Mouse (Mus musculus) heart, adult 2 months (tissue): ENCODE results near the gene Gm9821. TPM values are rescaled to one million over a fixed set of nuclear protein-coding genes. Genes with fewer than 3 reads are reported as not detected.

Experiments used
- DNase-seq, 2 experiments: peaks; one replicate each; pipeline ENCODE4 v3.0.0; 2021
- H3K27ac ChIP-seq: fragments of 200-600 bp; 2 replicates; pipeline ENCODE4 v1.8.1; 2022
- H3K27me3 ChIP-seq: fragments of 200-500 bp; 2 replicates; pipeline ENCODE4 v1.6.1; 2012; ENCODE audit warnings: mild to moderate bottlenecking, low read length, inconsistent platforms, mixed read lengths; ENCODE audit not compliant: control insufficient read depth, insufficient read depth
- H3K36me3 ChIP-seq: fragments of 200-500 bp; 2 replicates; pipeline ENCODE4 v1.6.1; 2012; ENCODE audit warnings: low read length, inconsistent platforms; ENCODE audit not compliant: control insufficient read depth, insufficient read depth
- H3K4me1 ChIP-seq: fragments of 200-500 bp; 2 replicates; pipeline ENCODE4 v1.6.1; 2011; ENCODE audit warnings: low read length; ENCODE audit not compliant: control insufficient read depth, insufficient read depth
- H3K4me3 ChIP-seq: fragments of 200-600 bp; 2 replicates; pipeline ENCODE4 v1.8.1; 2022
- H3K79me2 ChIP-seq: fragments of 200-500 bp; replicated peaks from 2 replicates; pipeline ENCODE4 v1.6.1; 2012; ENCODE audit warnings: mild to moderate bottlenecking, inconsistent platforms, low read length, moderate library complexity, mixed read lengths; ENCODE audit not compliant: control insufficient read depth, insufficient read depth
- H3K9ac ChIP-seq: fragments of 200-500 bp; 2 replicates; pipeline ENCODE4 v1.6.1; 2012; ENCODE audit warnings: low read depth, mild to moderate bottlenecking, control low read depth, inconsistent platforms, low read length, mixed read lengths
- CTCF ChIP-seq: fragments of 200-600 bp; IDR thresholded peaks from 2 replicates; pipeline ENCODE4 v1.8.1; 2022; ENCODE audit warnings: antibody characterized with exemption, mild to moderate bottlenecking, moderate library complexity
- EP300 ChIP-seq: fragments of 200-500 bp; IDR thresholded peaks from 2 replicates; pipeline ENCODE4 v1.6.1; 2011; ENCODE audit warnings: low read depth, low read length, control low read depth; ENCODE audit not compliant: insufficient read depth
- POLR2A ChIP-seq: fragments of 200-500 bp; IDR thresholded peaks from 2 replicates; pipeline ENCODE4 v1.6.1; 2011; ENCODE audit warnings: mild to moderate bottlenecking, low read depth, low read length, control low read depth; ENCODE audit not compliant: insufficient read depth
- WGBS: fragments of 180-500 bp; shearing (Covaris S2); methylation state at CpG from one replicate; pipeline ENCODE4 v1.1.7; 2018; 5-methylcytosine and 5-hydroxymethylcytosine counted together
- intact Hi-C: fragments of 180-260 bp; cut with DNase I; formaldehyde crosslinking; loops from one replicate; pipeline ENCODE4 v1.15.1; 2025
- polyA plus RNA-seq: library from polyadenylated mRNA; depleted of rRNA; stranded (reverse); fragments of >200 nt; gene quantifications from 2 replicates; pipeline ENCODE4 v1.2.3, GENCODE M21; 2012
- total RNA-seq, 2 experiments: library from RNA; stranded (reverse); gene quantifications; 2 replicates each; pipeline ENCODE4 v1.2.3; 2021

The Gm9821 gene
- total and polyA plus RNA-seq, 3 experiments: not detected

- Histone ChIP-seq H3K27ac (no peak overlapping the region), H3K79me2 (no peaks in the 10 kb centered on the region), H3K4me1 (peaks cover 2% of the 10 kb centered on the region), H3K4me3 (no peak overlapping the region), H3K36me3 (no peaks in the 10 kb centered on the region), H3K9ac (no peak overlapping the region), H3K27me3 (peaks cover 13% of the 10 kb centered on the region)
- TF ChIP-seq EP300: no peak
- TF ChIP-seq CTCF: no peak
- TF ChIP-seq POLR2A: no peak
- no peak for DNase-seq
- intact Hi-C loops: loop anchor here (10.0 kb wide), 1 partner anchor 315 kb away; no protein-coding TSS in a partner anchor
- whole genome bisulfite sequencing: 53% methylated on average over 4 of the region's 4 CpGs
These were observed 25.4 kb upstream of the Gm9821 start for GRCm38 (mm10) chr2:91920130-91920529.

GRCm38 (mm10) chr2:91921181-91921789, 24.2 kb upstream of the Gm9821 start:
- no peak overlapping the region for H3K9ac ChIP-seq
- peak; percentile 67 to 82 for DNase-seq
- H3K27ac ChIP-seq: no peak overlapping the region
- 3% methylated on average over 31 of the region's 31 CpGs for WGBS
- TF ChIP-seq EP300 (no peak), CTCF (no peak), POLR2A (no peak)
- no peaks in the 10 kb centered on the region for H3K36me3 ChIP-seq
- H3K4me3 ChIP-seq: peak overlapping the region; percentile 44
- intact Hi-C loops: loop anchor here (10.0 kb wide), 1 partner anchor 316 kb away; no protein-coding TSS in a partner anchor
- peaks cover 13% of the 10 kb centered on the region for H3K27me3 ChIP-seq
- no peaks in the 10 kb centered on the region for H3K79me2 ChIP-seq
- peaks cover 2% of the 10 kb centered on the region for H3K4me1 ChIP-seq

GRCm38 (mm10) chr2:91921790-91922570, 23.5 kb upstream of the Gm9821 start:
- Histone ChIP-seq H3K27ac (no peak overlapping the region), H3K79me2 (no peaks in the 10 kb centered on the region), H3K36me3 (no peaks in the 10 kb centered on the region), H3K27me3 (peaks cover 13% of the 10 kb centered on the region), H3K9ac (no peak overlapping the region; the same call in 1 of the 2 replicates), H3K4me1 (peaks cover 2% of the 10 kb centered on the region), H3K4me3 (peak overlapping the region; percentile 44)
- intact Hi-C loops: loop anchor here (10.0 kb wide), 1 partner anchor 317 kb away; no protein-coding TSS in a partner anchor
- no peak for TF ChIP-seq EP300
- TF ChIP-seq POLR2A: no peak
- peak; percentile 63 for TF ChIP-seq CTCF
- under 1% methylated on average over 64 of the region's 64 CpGs for WGBS
- DNase-seq: peak in 1 of 2 experiments; percentile 50

DNA sequence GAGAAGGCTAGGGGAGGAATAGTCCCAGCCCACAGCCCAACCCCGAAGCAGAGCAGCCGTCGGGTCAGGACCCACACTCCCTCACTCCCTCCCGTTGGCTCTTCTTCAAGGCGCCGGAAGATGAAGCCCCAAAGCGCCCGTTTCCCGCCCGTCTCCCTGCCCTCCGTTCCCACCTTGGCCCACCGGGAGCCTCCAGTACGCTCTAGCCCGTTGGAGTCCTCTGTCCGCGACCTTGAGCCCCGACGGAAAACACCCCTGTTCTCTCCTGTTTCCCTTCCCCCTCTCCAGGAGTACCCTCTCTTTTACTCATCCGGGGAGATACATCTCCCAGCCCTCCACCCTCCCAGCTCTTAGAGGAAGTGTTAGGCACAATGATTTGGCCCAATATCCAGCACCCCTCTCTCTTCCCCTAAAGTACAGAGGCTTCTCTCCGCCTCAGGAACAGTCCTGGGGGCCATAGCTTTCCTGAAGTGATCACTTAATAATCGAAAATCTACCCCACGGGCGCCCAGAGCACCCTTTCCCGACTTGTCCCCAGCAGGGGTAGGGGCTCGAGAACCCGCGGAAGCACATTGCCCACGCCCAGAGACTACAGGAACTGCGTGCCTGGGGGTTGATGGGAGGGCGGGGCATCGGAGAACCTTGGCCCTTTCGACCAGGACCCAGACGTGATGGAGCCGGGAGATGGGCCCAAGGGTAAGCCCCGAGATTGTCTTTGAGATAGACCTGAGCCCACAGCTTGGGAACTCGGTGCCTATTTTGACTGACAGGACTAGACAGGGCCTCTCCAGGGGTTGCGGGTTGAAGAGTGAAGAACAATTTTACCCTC, 22.7 kb upstream of the Gm9821 start:
- WGBS: 2% methylated on average over 37 of the region's 37 CpGs
- H3K4me1 ChIP-seq: peaks cover 2% of the 10 kb centered on the region
- intact Hi-C loops: loop anchor here (10.0 kb wide), 1 partner anchor 318 kb away; no protein-coding TSS in a partner anchor
- TF ChIP-seq POLR2A: no peak
- no peak overlapping the region for H3K4me3 ChIP-seq
- H3K27me3 ChIP-seq: peaks cover 13% of the 10 kb centered on the region
- peak; percentile 5 to 15 for DNase-seq
- no peak overlapping the region for H3K9ac ChIP-seq
- H3K27ac ChIP-seq: no peak overlapping the region
- no peaks in the 10 kb centered on the region for H3K79me2 ChIP-seq
- no peaks in the 10 kb centered on the region for H3K36me3 ChIP-seq

- Histone ChIP-seq H3K4me1 (peaks cover 2% of the 10 kb centered on the region), H3K9ac (no peak overlapping the region), H3K36me3 (no peaks in the 10 kb centered on the region), H3K79me2 (no peaks in the 10 kb centered on the region), H3K4me3 (peak overlapping the region; percentile 22; the same call in 1 of the 2 replicates), H3K27me3 (peaks cover 13% of the 10 kb centered on the region), H3K27ac (no peak overlapping the region)
- intact Hi-C loops: loop anchor here (2.0 to 10.0 kb wide), 2 partner anchors 145 to 319 kb away; no protein-coding TSS in a partner anchor
- WGBS: 5% methylated on average over 54 of the region's 54 CpGs
- no peak for TF ChIP-seq EP300
- TF ChIP-seq POLR2A: no peak
- TF ChIP-seq CTCF: peak; percentile 74
- DNase-seq: peak; percentile 56 to 66
These were observed 21.8 kb upstream of the Gm9821 start for GRCm38 (mm10) chr2:91923415-91924337.
